Comparison of ENCODE assay signal across 7 mouse cellular contexts in genomic region chr12:64897060-64897730, GRCm38 (mm10). TPM values are rescaled to one million over a fixed set of nuclear protein-coding genes. Genes with fewer than 3 reads are reported as not detected.
A peak's percentile ranks its signal among the peaks of the same experiment; 100 is the strongest.
DNase-seq lines count a peak whose midpoint lies in the region; ATAC-seq and TF ChIP-seq lines count a peak whose summit lies in the region.

No protein-coding gene starts in this region.

- H3K4me3 ChIP-seq in hindbrain, postnatal 0 days (ENCODE audit: low read length) = no peak overlapping the region
- H3K4me3 ChIP-seq in lung, postnatal 0 days (ENCODE audit: low read depth, low read length) = no peak overlapping the region

- no peak overlapping the region for H3K27ac ChIP-seq in hindbrain, postnatal 0 days
- H3K27ac ChIP-seq in lung, postnatal 0 days (ENCODE audit: low read length) = no peak overlapping the region

- peak; percentile 61 to 67 for DNase-seq in B cell, adult 2 months
- peak; percentile 11 to 34 for DNase-seq in CD8-positive naive resting alpha-beta T cell, adult 2 months (ENCODE audit: low read depth in 2 of 2, low spot score in 2 of 2)
- DNase-seq in brain, adult 2 months (ENCODE audit: low read depth, low spot score) = peak; percentile 76
- DNase-seq in hindbrain, postnatal 0 days (ENCODE audit: low spot score) = peak; percentile 85
- DNase-seq in lung, postnatal 0 days (ENCODE audit: low spot score) = peak; percentile 70
- DNase-seq in retina, embryonic 14.5 days (ENCODE audit: low spot score) = peak; percentile 82

- no peak overlapping the region for H3K9ac ChIP-seq in hindbrain, postnatal 0 days (replicated peaks; ENCODE audit: low read length)
- no peak overlapping the region for H3K9ac ChIP-seq in lung, postnatal 0 days (replicated peaks; ENCODE audit: low read depth)

- ATAC-seq in erythroblast, adult 5-6 weeks (replicated peaks; ENCODE audit: low FRiP score, poor library complexity, severe bottlenecking) = peak; percentile 78
- ATAC-seq in hindbrain, postnatal 0 days = peak; percentile 79; the same call in 1 of the 2 replicates
- no peak for ATAC-seq in lung, postnatal 0 days

- no peaks in the 10 kb centered on the region for H3K27me3 ChIP-seq in hindbrain, postnatal 0 days (ENCODE audit: insufficient read depth, low read length)
- no peaks in the 10 kb centered on the region for H3K27me3 ChIP-seq in lung, postnatal 0 days (replicated peaks; ENCODE audit: insufficient read depth, low read length)

- no peak for TF ChIP-seq EP300 in lung, postnatal 0 days (IDR thresholded peaks at IDR 0.05)

- no peaks in the 10 kb centered on the region for H3K9me3 ChIP-seq in hindbrain, postnatal 0 days (ENCODE audit: low read length)
- H3K9me3 ChIP-seq in lung, postnatal 0 days (ENCODE audit: low read length) = no peaks in the 10 kb centered on the region

- no peak overlapping the region for H3K4me2 ChIP-seq in hindbrain, postnatal 0 days (ENCODE audit: low read depth, low read length)
- H3K4me2 ChIP-seq in lung, postnatal 0 days (replicated peaks; ENCODE audit: low read depth, low read length) = no peak overlapping the region

- TF ChIP-seq CTCF in hindbrain, postnatal 0 days (IDR thresholded peaks at IDR 0.05; ENCODE audit: low read depth) = peak; percentile 95
- TF ChIP-seq CTCF in lung, postnatal 0 days (IDR thresholded peaks at IDR 0.05) = peak; percentile 88

- H3K36me3 ChIP-seq in hindbrain, postnatal 0 days (ENCODE audit: insufficient read depth, low read length) = no peaks in the 10 kb centered on the region
- H3K36me3 ChIP-seq in lung, postnatal 0 days (ENCODE audit: insufficient read depth, low read length) = no peaks in the 10 kb centered on the region

- 44% methylated on average over 4 of the region's 4 CpGs for WGBS in hindbrain, postnatal 0 days
- 36% methylated on average over 4 of the region's 4 CpGs for WGBS in lung, postnatal 0 days

- H3K4me1 ChIP-seq in hindbrain, postnatal 0 days (ENCODE audit: insufficient read depth, low read length) = no peaks in the 10 kb centered on the region
- H3K4me1 ChIP-seq in lung, postnatal 0 days (ENCODE audit: insufficient read depth, low read depth, low read length) = no peaks in the 10 kb centered on the region

RNA-seq across cellular contexts. Expression of gene Gm527, which starts 20.5 kb away (rescaled TPM):
- not detected in 2 replicates for total RNA-seq in erythroblast, adult 5-6 weeks (2015; ENCODE audit: low replicate concordance)
- 0.26 TPM in 1 of 2 replicates, not detected in the other for total RNA-seq in erythroblast, adult 5-6 weeks (2017; ENCODE audit: low replicate concordance)
- total RNA-seq in hindbrain, postnatal 0 days (2014; rRNA removed) = 10.9 and 19.3 TPM in 2 replicates
- polyA plus RNA-seq in hindbrain, postnatal 0 days (2015; fragmentation: Nextera tagmentation; extraction: Ambion mirVana) = 1.2 and 2.3 TPM in 2 replicates
- 2.5 and 3.2 TPM in 2 replicates for polyA plus RNA-seq in lung, postnatal 0 days (2015; fragmentation: Nextera tagmentation; extraction: Ambion mirVana)

Comparison
In these comparisons a context has a peak if more than half of its experiments do, and no peak if none do; other contexts are left out.
1. DNase-seq: peak in every context shown above with its lines; median percentile 85 in hindbrain, postnatal 0 days; 82 in retina, embryonic 14.5 days; 76 in brain, adult 2 months; 70 in lung, postnatal 0 days; 64 in B cell, adult 2 months; 22 in CD8-positive naive resting alpha-beta T cell, adult 2 months.